Mouse (Mus musculus) inflammation-experienced regulatory T-cells, adult 6 months (primary cell): ENCODE measurements around the gene Prtn3. TPM values are rescaled to one million over a fixed set of nuclear protein-coding genes. Genes with fewer than 3 reads are reported as not detected.

Experiments used
- ATAC-seq: one replicate; pipeline ENCODE4 v1.8.0; 2017
- polyA plus RNA-seq, 3 experiments: library from polyadenylated mRNA; unstranded; fragments of 100-300 nt; shearing (Covaris generic); gene quantifications; one replicate each; pipeline ENCODE4 v1.2.1; 2017

Prtn3 gene
- polyA plus RNA-seq, 3 experiments from 2014 or later, result not detected

GRCm38 (mm10) chr10:79928907-79929701, 54.8 kb downstream of the Prtn3 start:
- no peak for ATAC-seq

GRCm38 (mm10) chr10:79929967-79930825, 55.9 kb downstream of the Prtn3 start:
- no peak for ATAC-seq

GRCm38 (mm10) chr10:79930826-79931186, 56.5 kb downstream of the Prtn3 start:
- ATAC-seq, result no peak

GRCm38 (mm10) chr10:79931797-79932196, 57.5 kb downstream of the Prtn3 start:
- no peak for ATAC-seq

- ATAC-seq, result no peak
These were observed 58.5 kb downstream of the Prtn3 start for GRCm38 (mm10) chr10:79932736-79933135.

Other genes starting within 250 kb of the Prtn3 start
- gene Shc2, start 236.6 kb upstream of the Prtn3 start, polyA plus RNA-seq, result not detected
- gene Odf3l2, start 228.7 kb upstream of the Prtn3 start, polyA plus RNA-seq, result not detected
- gene Madcam1, start 209.9 kb upstream of the Prtn3 start, polyA plus RNA-seq, result not detected
- 10 to 100 TPM; 15.9 to 25.7 (median 17.5) TPM for gene Tpgs1, start 205.1 kb upstream of the Prtn3 start, polyA plus RNA-seq
- gene Cdc34, start 192.3 kb upstream of the Prtn3 start, polyA plus RNA-seq, result 10 to 100 TPM; 13.9 to 26.7 (median 20.5) TPM
- gene Gzmm, start 185.5 kb upstream of the Prtn3 start, polyA plus RNA-seq, result 1 to 10 TPM in 1 of 3 experiments, under 1 TPM in 2; 0.62 to 3.2 (median 0.94) TPM
- 100 to 1,000 TPM; 116 to 152 (median 121) TPM for gene Bsg, start 170.0 kb upstream of the Prtn3 start, polyA plus RNA-seq
- not detected for gene Hcn2, start 157.8 kb upstream of the Prtn3 start, polyA plus RNA-seq
- 10 to 100 TPM; 10.6 to 19.2 (median 17.1) TPM for gene Polrmt, start 127.9 kb upstream of the Prtn3 start, polyA plus RNA-seq
- gene Fgf22, start 119.4 kb upstream of the Prtn3 start, polyA plus RNA-seq, result under 1 TPM in 1 of 3 experiments, not detected in 2; 0.24 TPM
- gene Rnf126, start 107.5 kb upstream of the Prtn3 start, polyA plus RNA-seq, result 1 to 10 TPM; 2.1 to 2.8 (median 2.7) TPM
- gene Fstl3, start 97.2 kb upstream of the Prtn3 start, polyA plus RNA-seq, result 1 to 10 TPM in 1 of 3 experiments, under 1 TPM in 1, not detected in 1; 0.21 to 1.2 TPM
- gene Prss57, start 83.5 kb upstream of the Prtn3 start, polyA plus RNA-seq, result 1 to 10 TPM in 1 of 3 experiments, under 1 TPM in 1, not detected in 1; 0.57 to 1.1 TPM
- under 1 TPM in 1 of 3 experiments, not detected in 2; 0.43 TPM for gene Palm, start 80.9 kb upstream of the Prtn3 start, polyA plus RNA-seq
- gene Misp, start 53.5 kb upstream of the Prtn3 start, polyA plus RNA-seq, result not detected
- gene Ptbp1, start 20.0 kb upstream of the Prtn3 start, polyA plus RNA-seq, result 100 to 1,000 TPM in 2 of 3 experiments, 10 to 100 TPM in 1; 97.4 to 169 (median 149) TPM
- 1 to 10 TPM; 1.6 to 3.3 (median 2.2) TPM for gene Plppr3, start 158 bp downstream of the Prtn3 start, polyA plus RNA-seq
- not detected for gene Elane, start 11.8 kb downstream of the Prtn3 start, polyA plus RNA-seq
- gene Cfd, start 16.4 kb downstream of the Prtn3 start, polyA plus RNA-seq, result not detected
- 1 to 10 TPM; 5.7 to 7.9 (median 7.1) TPM for gene Med16, start 34.4 kb downstream of the Prtn3 start, polyA plus RNA-seq
- 1 to 10 TPM in 1 of 3 experiments, not detected in 2; 5.5 TPM for gene Gm26602, start 36.4 kb downstream of the Prtn3 start, polyA plus RNA-seq
- gene Kiss1r, start 42.5 kb downstream of the Prtn3 start, polyA plus RNA-seq, result not detected
- 100 to 1,000 TPM in 1 of 3 experiments, 10 to 100 TPM in 2; 96.5 to 106 (median 96.9) TPM for gene R3hdm4, start 46.7 kb downstream of the Prtn3 start, polyA plus RNA-seq
- 1 to 10 TPM; 2.1 to 3.5 (median 2.4) TPM for gene Arid3a, start 52.6 kb downstream of the Prtn3 start, polyA plus RNA-seq
- gene Wdr18, start 85.7 kb downstream of the Prtn3 start, polyA plus RNA-seq, result 10 to 100 TPM; 66.6 to 85.2 (median 74.2) TPM
- gene Grin3b, start 96.2 kb downstream of the Prtn3 start, polyA plus RNA-seq, result under 1 TPM in 2 of 3 experiments, not detected in 1; 0.16 to 0.20 TPM
- gene Tmem259, start 109.9 kb downstream of the Prtn3 start, polyA plus RNA-seq, result 1 to 10 TPM; 2.0 to 2.5 (median 2.0) TPM
- gene Cnn2, start 114.1 kb downstream of the Prtn3 start, polyA plus RNA-seq, result 100 to 1,000 TPM; 672 to 989 (median 979) TPM
- 10 to 100 TPM; 10.7 to 14.2 (median 13.3) TPM for gene Abca7, start 122.0 kb downstream of the Prtn3 start, polyA plus RNA-seq
- gene Arhgap45, start 142.2 kb downstream of the Prtn3 start, polyA plus RNA-seq, result 100 to 1,000 TPM; 242 to 254 (median 251) TPM
- gene Polr2e, start 165.3 kb downstream of the Prtn3 start, polyA plus RNA-seq, result 100 to 1,000 TPM; 137 to 227 (median 211) TPM
- gene Gpx4, start 172.7 kb downstream of the Prtn3 start, polyA plus RNA-seq, result 100 to 1,000 TPM; 346 to 445 (median 381) TPM
- 10 to 100 TPM; 30.4 to 39.1 (median 32.6) TPM for gene Sbno2, start 231.1 kb downstream of the Prtn3 start, polyA plus RNA-seq
- 10 to 100 TPM; 23.5 to 30.3 (median 25.5) TPM for gene Stk11, start 241.3 kb downstream of the Prtn3 start, polyA plus RNA-seq